Mouse (Mus musculus) brain, embryonic 14.5 days (tissue): ENCODE measurements around the gene Cldn4.

Experiments
- CTCF ChIP-seq: fragments of 200-500 bp; IDR thresholded peaks from 2 replicates; pipeline ENCODE4 v1.5.1; 2012; ENCODE audit warnings: inconsistent platforms, mild to moderate bottlenecking, moderate library complexity, borderline replicate concordance; ENCODE audit not compliant: insufficient read depth, insufficient read length; ENCODE audit errors: extremely low read depth
- POLR2A ChIP-seq: fragments of 200-500 bp; IDR thresholded peaks from 2 replicates; pipeline ENCODE4 v1.6.1; 2012; ENCODE audit warnings: mild to moderate bottlenecking, inconsistent platforms, borderline replicate concordance; ENCODE audit not compliant: poor library complexity, insufficient read depth, insufficient read length, severe bottlenecking; ENCODE audit errors: extremely low read depth

DNA sequence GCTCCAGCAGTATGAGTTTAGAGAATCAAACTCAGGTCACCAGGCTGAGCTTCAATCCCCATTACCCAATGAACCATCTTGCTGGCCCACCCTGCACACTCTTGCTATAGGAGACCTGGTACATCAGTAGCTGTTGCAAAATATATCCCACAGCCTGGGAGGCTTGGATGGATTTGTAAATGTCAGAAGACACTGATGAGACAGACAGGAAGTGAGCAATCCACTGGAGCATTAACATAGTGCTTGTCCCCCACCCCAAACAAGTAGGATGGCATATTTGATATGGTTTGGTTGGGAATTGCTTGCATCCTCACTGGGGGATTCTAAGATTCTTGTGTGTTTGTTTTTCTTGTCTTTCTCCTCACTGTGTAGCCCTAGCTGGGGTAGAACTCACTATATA lies 26.3 kb upstream of the Cldn4 start:
- TF ChIP-seq CTCF (no peak), POLR2A (no peak)
